Mouse (Mus musculus): Measurements from ENCODE around the gene Zfp868.
A peak's percentile ranks its signal among the peaks of the same experiment; 100 is the strongest.
"Not testable (repeated sequence)": the region's sequence is repeated elsewhere in the genome, so short reads cannot be mapped to it uniquely, and the experiment has no call there.

The Zfp868 gene

DNA sequence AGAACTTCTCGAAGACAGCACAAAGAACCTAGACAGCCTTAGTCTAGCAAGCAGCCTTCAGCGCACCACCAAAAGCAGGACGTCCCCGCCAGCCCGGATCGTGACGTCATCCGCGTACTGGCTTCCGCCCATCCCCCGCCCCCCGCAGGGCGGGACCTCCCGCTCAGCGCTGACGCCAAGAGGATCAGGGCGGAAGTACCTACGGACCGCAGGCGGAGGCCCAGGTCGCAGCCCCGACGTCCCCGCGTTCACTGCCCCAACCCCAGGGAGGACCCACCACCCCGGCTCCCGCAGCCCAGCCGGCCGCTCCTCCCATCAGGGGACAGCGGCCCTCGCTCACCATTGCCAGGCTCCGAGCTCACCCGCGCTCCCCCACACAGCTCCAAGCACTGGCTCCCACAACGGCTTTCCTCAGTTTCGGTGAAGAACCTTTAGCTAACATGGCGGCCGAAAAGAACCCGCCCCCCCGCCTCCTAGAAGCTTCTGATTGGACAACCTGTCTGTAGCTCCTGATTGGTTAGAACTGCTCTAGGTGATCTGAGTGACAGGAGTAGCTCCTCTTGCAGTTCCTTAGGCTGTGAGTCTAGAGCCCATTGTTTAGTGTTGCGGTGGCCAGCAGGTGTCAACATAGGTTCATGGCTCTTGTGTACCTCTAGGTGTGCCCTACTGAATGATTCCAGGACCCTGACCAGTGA, at the start of gene Zfp868:
Zfp868 (minus strand) TSS at position 454 of the 695 bp plus-strand sequence.
- peak; percentile 100 for DNase-seq (ENCODE audit: low read depth, low spot score)

DNA sequence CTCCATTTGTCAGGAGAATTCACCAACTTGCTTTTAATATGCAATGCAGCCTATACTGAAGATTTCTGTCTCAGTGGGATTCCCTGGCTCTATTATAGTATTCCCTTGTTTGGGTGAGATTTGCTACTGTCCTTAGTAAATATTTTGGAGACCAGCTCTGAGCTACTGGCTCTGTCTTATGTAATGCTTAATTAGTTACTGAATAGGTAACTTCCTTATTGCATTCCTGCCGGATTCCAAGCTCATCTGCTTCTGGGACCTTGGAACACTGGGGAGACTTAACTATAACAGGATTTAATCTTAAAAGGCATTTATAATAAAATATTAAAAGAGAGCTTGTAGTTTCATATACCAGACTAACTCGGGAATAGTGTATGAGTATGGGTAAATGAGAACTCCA, 39.7 kb upstream of the Zfp868 start:
- DNase-seq (ENCODE audit: low read depth, low spot score), result not testable (repeated sequence)

DNA sequence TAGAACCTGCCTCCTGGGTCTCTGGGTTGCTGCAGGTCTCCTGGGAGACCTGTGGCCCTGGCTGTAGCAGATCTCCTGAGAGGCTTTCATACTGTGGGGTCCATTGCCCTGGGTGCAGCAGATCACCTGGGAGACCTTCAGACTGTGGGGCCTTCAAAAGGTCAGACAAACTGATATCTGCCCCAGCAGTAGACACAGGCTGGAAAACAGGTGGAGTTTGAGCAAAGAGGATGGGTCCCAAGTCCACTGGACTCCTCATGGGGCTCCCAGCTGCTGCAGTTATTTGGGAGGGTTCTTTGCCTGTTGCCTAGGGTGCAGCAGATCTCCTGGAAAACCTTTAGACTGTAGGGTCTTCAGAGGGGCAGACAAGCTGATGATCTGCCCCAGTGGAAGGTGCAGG, 35.9 kb upstream of the Zfp868 start:
- DNase-seq (ENCODE audit: low read depth, low spot score), result no peak

DNA sequence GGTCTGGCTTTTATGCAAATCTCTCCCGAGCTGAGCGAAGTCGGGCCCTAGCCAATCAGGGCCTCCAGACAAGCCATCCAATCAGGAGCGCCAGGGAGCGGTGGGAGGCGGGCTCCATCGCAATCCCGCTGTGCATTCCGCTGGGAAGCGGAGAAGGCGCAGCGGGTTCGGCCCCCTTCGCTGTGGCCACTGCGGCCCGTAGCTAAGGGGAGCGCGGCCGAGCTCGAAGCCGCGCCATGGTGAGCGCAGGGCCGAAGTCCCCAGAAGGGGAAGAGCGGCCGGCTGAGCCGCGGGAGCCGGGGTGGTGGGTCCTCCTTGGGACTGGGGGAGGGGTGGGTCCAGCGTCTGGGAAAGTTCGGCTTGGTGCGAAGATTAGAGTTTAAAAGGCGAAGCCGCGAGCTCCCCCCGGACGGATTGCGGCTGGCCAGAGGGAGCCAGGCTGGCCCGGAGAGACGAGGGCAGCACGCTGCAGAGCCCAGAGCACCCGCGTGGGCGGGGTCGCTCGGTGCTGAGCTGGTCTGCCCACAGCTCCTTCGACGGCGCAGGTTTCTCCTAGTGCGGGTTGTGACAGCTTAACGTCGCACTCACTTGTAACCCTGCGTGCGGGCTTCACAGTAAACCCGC, 29.1 kb upstream of the Zfp868 start, which contains the start of gene Zfp964:
Zfp964 (plus strand) TSS at position 122 of the 624 bp plus-strand sequence.
- peak; percentile 96 for DNase-seq (ENCODE audit: low read depth, low spot score)

DNA sequence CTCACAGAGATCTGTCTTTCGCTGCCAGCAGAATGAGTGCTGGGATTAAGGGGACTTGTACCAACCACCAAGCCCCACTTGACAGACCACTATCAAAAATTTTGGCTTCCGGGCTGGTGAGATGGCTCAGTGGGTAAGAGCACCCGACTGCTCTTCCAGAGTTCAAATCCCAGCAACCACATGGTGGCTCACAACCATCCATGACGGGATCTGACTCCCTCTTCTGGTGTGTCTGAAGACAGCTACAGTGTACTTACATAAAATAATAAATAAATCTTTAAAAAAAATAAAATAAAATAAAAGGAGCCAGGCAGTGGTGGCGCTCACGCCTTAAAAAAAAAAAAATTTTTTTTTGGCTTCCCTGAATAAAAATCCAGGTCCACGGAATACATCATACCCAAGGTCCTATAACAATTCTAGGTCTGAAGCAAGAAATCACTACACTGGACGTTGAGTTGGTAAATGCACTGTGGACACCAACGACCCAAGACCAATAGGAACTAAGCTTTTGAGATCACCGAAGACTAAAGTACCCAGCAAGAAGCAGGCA, 28.5 kb upstream of the Zfp868 start:
- no peak for DNase-seq (ENCODE audit: low read depth, low spot score)

DNA sequence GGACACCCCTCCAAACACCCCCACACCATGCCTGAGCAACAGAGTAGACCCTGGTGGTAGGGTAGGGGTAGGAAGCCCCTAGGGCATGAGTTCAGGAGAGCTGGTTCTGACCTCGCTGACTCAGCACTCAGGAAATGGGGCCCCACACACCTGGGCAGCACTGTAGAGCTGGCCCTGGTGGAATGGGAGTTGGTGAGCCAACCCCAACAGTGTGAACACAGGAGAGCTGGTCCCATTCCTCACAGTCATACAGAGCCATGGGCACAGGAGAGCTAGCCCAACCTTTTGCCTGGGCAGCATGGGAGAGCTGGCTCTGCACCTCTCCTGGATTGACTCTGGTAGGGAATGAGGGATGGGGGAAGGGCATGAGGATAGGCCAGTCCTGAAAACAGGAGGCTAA, 7.3 kb downstream of the Zfp868 start:
- no peak for DNase-seq (ENCODE audit: low read depth, low spot score)

DNA sequence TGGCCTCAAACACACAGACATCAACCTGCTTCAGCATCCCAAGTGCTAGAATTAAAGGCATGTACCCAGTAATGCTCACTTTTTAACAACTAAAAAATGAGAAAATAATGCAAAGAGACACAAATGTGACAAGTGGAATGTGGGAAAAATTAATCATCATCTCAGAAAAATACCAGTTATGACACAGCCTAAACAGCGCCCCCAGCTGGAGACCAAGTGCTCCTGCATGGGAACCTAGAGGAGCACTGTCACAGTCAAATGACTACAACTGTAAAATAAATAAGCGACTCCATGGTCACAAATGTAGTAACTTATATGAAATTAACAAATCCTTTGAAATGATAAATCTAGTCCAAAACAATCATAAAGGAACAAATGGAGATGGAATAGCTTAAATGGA, 10.7 kb downstream of the Zfp868 start:
- no peak for DNase-seq (ENCODE audit: low read depth, low spot score)

DNA sequence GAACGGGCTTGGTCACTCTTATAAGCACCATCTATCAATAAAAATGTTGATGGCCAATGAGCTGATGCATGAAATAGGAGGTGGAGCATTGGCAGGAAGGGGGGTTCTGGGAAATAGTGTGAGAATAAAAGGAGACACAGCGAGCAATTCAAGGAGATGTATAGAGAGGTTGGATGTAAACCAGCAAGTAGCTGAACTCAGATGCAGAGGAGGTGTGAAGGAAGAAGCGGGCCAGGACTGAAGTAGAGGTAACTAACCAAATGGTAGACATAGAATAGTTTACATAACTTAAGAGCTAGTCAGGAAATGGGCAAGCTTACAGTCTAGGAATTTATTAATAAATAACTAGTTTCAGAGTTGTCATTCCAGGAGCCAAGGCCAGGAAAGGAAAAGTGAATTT, 27.8 kb downstream of the Zfp868 start:
- not testable (repeated sequence) for DNase-seq (ENCODE audit: low read depth, low spot score)

DNA sequence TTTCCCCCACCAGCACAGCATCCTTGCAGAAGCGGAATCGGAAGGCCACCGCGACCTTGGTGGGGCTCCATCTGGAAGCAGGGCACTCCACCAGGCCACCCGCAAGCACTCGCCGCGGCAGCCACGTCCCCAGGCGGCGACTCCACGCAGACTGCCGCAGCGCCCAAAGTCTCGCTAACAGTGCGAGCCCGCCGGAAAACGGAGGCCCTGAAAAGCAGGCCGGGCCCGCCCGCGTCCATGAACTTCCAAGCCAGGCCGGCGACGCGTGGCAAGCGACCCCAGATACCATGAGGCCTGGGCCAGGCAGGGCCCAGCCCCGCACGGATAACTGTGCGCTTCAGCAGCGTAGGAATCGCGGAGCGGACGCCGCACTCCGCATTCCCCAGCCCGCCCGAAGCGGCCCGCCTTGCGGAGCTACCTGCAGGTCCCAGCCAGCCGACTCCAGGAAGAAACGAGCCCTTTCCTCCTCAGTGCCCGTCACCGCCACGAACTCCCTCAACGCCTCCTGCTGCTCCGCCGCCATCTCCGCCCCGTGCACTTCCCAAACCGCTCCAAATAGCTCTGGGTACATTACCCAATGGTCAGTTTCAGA, 40.6 kb downstream of the Zfp868 start:
- no peak for DNase-seq (ENCODE audit: low read depth, low spot score)

DNA sequence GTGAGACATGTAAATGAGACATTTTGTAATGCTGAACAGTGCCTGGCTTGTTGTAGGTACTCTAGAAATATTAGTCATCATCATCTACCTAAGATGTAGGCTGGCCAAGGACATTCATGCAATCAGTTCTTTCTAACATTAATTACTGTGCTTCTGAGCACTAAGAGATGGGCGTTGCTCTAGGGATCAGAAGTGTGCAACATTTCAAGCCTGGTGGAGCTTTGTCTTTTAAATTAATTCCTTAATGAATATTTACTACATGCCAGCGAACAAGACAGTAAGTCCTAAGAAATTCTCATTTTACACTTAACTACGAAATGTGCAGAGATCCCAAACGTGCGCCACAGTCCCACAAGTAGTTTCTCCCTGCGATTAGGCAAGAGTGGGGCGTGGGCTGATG, 41.1 kb downstream of the Zfp868 start:
- DNase-seq (ENCODE audit: low read depth, low spot score), result not testable (repeated sequence)
